In genomic region chr7:139390926-139391325, GRCm38 (mm10) we compare ENCODE assay signal across 9 mouse cellular contexts. TPM values are rescaled to one million over a fixed set of nuclear protein-coding genes. Genes with fewer than 3 reads are reported as not detected.
DNase-seq lines count a peak whose midpoint lies in the region; ATAC-seq and TF ChIP-seq lines count a peak whose summit lies in the region.
"Had no signal": no experiment of that assay in that cellular context is flagged by ENCODE, and none has a peak within 500 bp of the region (broad histone marks: within the 10 kb centered on the region; RNA-seq: fewer than 3 reads in every experiment).

No protein-coding gene starts in this region.

- peak overlapping the region; percentile 58 for H3K27ac ChIP-seq in left cerebral cortex, adult 2 months
- no peak overlapping the region for H3K27ac ChIP-seq in hindbrain, embryonic 12.5 days
- H3K27ac ChIP-seq: midbrain, embryonic 12.5 days had no signal

- WGBS in hindbrain, embryonic 12.5 days, result 83% methylated on average over 9 of the region's 9 CpGs

- H3K4me2 ChIP-seq in hindbrain, embryonic 12.5 days (replicated peaks), result 0 out of 2 replicates have a peak overlapping the region, but pooled peaks have one; percentile 88
- H3K4me2 ChIP-seq: midbrain, embryonic 12.5 days had no signal

- H3K36me3 ChIP-seq in hindbrain, embryonic 12.5 days, result no peaks in the 10 kb centered on the region
- H3K36me3 ChIP-seq: midbrain, embryonic 12.5 days had no signal

- H3K4me1 ChIP-seq in hindbrain, embryonic 12.5 days, result peaks cover 32% of the 10 kb centered on the region

- TF ChIP-seq CTCF in left cerebral cortex, adult 2 months (IDR thresholded peaks at IDR 0.05), result no peak

- no peak overlapping the region for H3K9ac ChIP-seq in hindbrain, embryonic 12.5 days

- intact Hi-C loops in left cerebral cortex, adult 2 months (cut with DNase I), result loop anchor here (2.0 kb wide), 2 partner anchors 82 to 88 kb away; no protein-coding TSS in a partner anchor
- intact Hi-C loops in left cerebral cortex, postnatal 4 days (cut with DNase I), result no loop called here

- H3K9me3 ChIP-seq in hindbrain, embryonic 12.5 days (replicated peaks), result no peaks in the 10 kb centered on the region
- H3K9me3 ChIP-seq: midbrain, embryonic 12.5 days had no signal

- H3K4me3 ChIP-seq in left cerebral cortex, adult 2 months, result peak overlapping the region; percentile 91
- no peak overlapping the region for H3K4me3 ChIP-seq in hindbrain, embryonic 12.5 days
- H3K4me3 ChIP-seq: midbrain, embryonic 12.5 days had no signal

- no peaks in the 10 kb centered on the region for H3K27me3 ChIP-seq in hindbrain, embryonic 12.5 days
- H3K27me3 ChIP-seq: midbrain, embryonic 12.5 days had no signal

- ATAC-seq in hindbrain, embryonic 12.5 days (ENCODE audit: low FRiP score), result no peak

- DNase-seq in cerebellum, adult 11 months, result peak; percentile 19
- no peak for DNase-seq in cerebellum, postnatal 36 days
- no peak for DNase-seq in left cerebral cortex, adult 2 months (ENCODE audit: extremely low spot score in 1 of 2, low spot score in 2 of 2)
- no peak for DNase-seq in left cerebral cortex, postnatal 4 days
- peak; percentile 10 for DNase-seq in naive thymus-derived CD4-positive, alpha-beta T cell, adult 2 months (ENCODE audit: low read depth)
- no peak for DNase-seq in urinary bladder, postnatal 25 days (ENCODE audit: low spot score)
- no peak for DNase-seq in gastrocnemius, postnatal 4 days (ENCODE audit: low spot score in 2 of 2)

RNA-seq across cellular contexts. Expression of gene Inpp5a, which starts 2.0 kb away (rescaled TPM):
- total RNA-seq in left cerebral cortex, adult 2 months (2021), result 10 to 100 TPM; 56.6 to 58.5 TPM
- total RNA-seq in left cerebral cortex, postnatal 4 days (2021), result 10 to 100 TPM; 28.6 to 29.6 TPM
- polyA plus RNA-seq in hindbrain, embryonic 12.5 days (2016; fragmentation: Nextera tagmentation; extraction: Ambion mirVana), result 26.1 and 26.4 TPM in 2 replicates
- 100 to 1,000 TPM; 104 TPM for total RNA-seq in gastrocnemius, postnatal 4 days (2021)

Comparison
In these comparisons a context has a peak if more than half of its experiments do, and no peak if none do; other contexts are left out.
1. DNase-seq: peak in cerebellum, adult 11 months (single experiment) and naive thymus-derived CD4-positive, alpha-beta T cell, adult 2 months (single experiment); none in cerebellum, postnatal 36 days (0 of 2), left cerebral cortex, adult 2 months (0 of 2), left cerebral cortex, postnatal 4 days (single experiment), urinary bladder, postnatal 25 days (single experiment) and gastrocnemius, postnatal 4 days (0 of 2).